Mouse (Mus musculus) adrenal gland, postnatal 36 days (tissue): ENCODE results near the gene 4933427I04Rik. TPM values are rescaled to one million over a fixed set of nuclear protein-coding genes. Genes with fewer than 3 reads are reported as not detected.

ENCODE experiments used
- total RNA-seq, 2 experiments: library from RNA; stranded (reverse); gene quantifications; 2 replicates each; pipeline ENCODE4 v1.2.3; 2021

4933427I04Rik gene
- total RNA-seq, 2 experiments from 2014 or later = not detected

Other genes with a start within 250 kb of the 4933427I04Rik start
- 100 to 1,000 TPM; 150 to 174 TPM for gene Macf1, start 175.3 kb upstream of the 4933427I04Rik start, total RNA-seq
- 100 to 1,000 TPM; 236 to 258 TPM for gene Ndufs5, start 141.5 kb upstream of the 4933427I04Rik start, total RNA-seq
- 10 to 100 TPM; 62.6 to 74.8 TPM for gene Akirin1, start 109.3 kb upstream of the 4933427I04Rik start, total RNA-seq
- 1 to 10 TPM; 1.1 to 2.7 TPM for gene Rhbdl2, start 71.8 kb upstream of the 4933427I04Rik start, total RNA-seq
- 10 to 100 TPM; 37.6 to 50.0 TPM for gene Mycbp, start 45.2 kb downstream of the 4933427I04Rik start, total RNA-seq
- gene Rragc, start 57.8 kb downstream of the 4933427I04Rik start, total RNA-seq = 10 to 100 TPM; 80.5 to 87.4 TPM
- gene 4930535I16Rik, start 58.3 kb downstream of the 4933427I04Rik start, total RNA-seq = not detected